ENCODE assay signal across 8 mouse cellular contexts in the genomic region with DNA sequence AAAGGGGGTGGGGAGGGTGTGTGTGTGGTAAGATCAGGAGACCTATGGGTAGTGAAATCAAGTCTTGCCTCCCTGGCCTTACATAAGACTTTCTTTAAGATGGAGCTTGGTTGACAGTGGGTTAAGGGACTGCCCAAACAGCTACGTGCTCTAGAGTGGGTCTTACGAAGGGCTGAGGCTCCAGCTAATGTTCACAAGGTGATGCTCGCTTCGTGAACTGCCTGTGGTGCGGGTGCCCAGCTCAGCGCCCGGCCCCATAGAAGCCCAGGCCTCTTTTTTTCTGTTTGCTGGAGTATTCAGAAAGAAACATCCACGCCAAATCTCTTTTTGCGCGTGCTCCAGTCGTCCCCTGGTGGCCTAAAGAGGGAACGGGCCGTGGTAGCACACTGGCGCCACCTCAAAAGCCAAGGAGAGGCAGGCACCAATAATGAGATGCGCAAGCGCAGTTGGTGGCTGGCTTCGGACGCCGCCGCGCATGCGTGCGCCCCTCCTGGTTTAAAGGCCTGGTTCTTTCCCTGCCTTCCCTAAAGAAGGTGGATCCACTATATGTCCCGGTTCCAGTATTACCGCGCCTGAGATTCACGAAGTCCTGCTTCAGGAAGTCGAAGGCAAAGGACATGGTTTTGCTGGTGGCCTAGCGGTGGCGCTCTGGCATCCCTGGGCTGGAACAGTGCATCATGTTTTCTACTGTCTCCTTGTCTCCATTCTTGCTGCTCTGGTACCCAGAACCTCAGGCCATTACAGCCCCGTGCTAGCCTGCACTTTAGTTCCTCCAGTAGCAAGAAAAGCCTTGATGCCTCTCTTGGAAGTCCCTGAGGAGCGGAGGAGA. TPM values are rescaled to one million over a fixed set of nuclear protein-coding genes. Genes with fewer than 3 reads are reported as not detected.
A peak's percentile ranks its signal among the peaks of the same experiment; 100 is the strongest.
DNase-seq lines count a peak whose midpoint lies in the region; ATAC-seq lines count a peak whose summit lies in the region.

No protein-coding gene starts in this region.

- peak overlapping the region; percentile 24 for H3K9ac ChIP-seq in hindbrain, embryonic 11.5 days (ENCODE audit: low read depth, low read length)
- H3K9ac ChIP-seq in lung, embryonic 16.5 days (ENCODE audit: low read length) = peak overlapping the region; percentile 67

- H3K27ac ChIP-seq in hindbrain, embryonic 11.5 days (ENCODE audit: low read depth, low read length) = no peak overlapping the region
- no peak overlapping the region for H3K27ac ChIP-seq in lung, embryonic 16.5 days (ENCODE audit: low read length)

- ATAC-seq in hindbrain, embryonic 11.5 days (ENCODE audit: low FRiP score) = peak; percentile 90
- peak; percentile 90 for ATAC-seq in lung, embryonic 16.5 days (ENCODE audit: low read depth)

- H3K4me1 ChIP-seq in hindbrain, embryonic 11.5 days (replicated peaks; ENCODE audit: control insufficient read depth, insufficient read depth, low read length) = no peaks in the 10 kb centered on the region
- peaks cover 6% of the 10 kb centered on the region; the same call in 1 of the 2 replicates for H3K4me1 ChIP-seq in lung, embryonic 16.5 days (replicated peaks; ENCODE audit: control insufficient read depth, insufficient read depth, low read length)

- no peaks in the 10 kb centered on the region for H3K9me3 ChIP-seq in hindbrain, embryonic 11.5 days (ENCODE audit: control insufficient read depth, low read length)
- H3K9me3 ChIP-seq in lung, embryonic 16.5 days (ENCODE audit: control insufficient read depth, low read length) = no peaks in the 10 kb centered on the region

- WGBS in hindbrain, embryonic 11.5 days = 9% methylated on average over 32 of the region's 32 CpGs
- 10% methylated on average over 32 of the region's 32 CpGs for WGBS in lung, embryonic 16.5 days

- no peak overlapping the region; the same call in 1 of the 2 replicates for H3K4me2 ChIP-seq in hindbrain, embryonic 11.5 days (replicated peaks; ENCODE audit: low read depth, low read length)
- H3K4me2 ChIP-seq in lung, embryonic 16.5 days (ENCODE audit: low read depth, low read length) = peak overlapping the region; percentile 51

- H3K4me3 ChIP-seq in hindbrain, embryonic 11.5 days (ENCODE audit: low read depth, low read length) = no peak overlapping the region
- peak overlapping the region; percentile 28 for H3K4me3 ChIP-seq in lung, embryonic 16.5 days (ENCODE audit: low read length)

- peak; percentile 84 for DNase-seq in MEL-GATA-1-ER (ENCODE audit: extremely low read depth, low read depth)
- peak; percentile 96 to 97 for DNase-seq in cerebellum, postnatal 10 days
- DNase-seq in frontal cortex, adult 2 months (ENCODE audit: extremely low spot score in 1 of 2, low spot score in 1 of 2) = peak; percentile 94 to 98
- DNase-seq in hindbrain, embryonic 11.5 days (ENCODE audit: low spot score) = peak; percentile 93
- DNase-seq in layer of hippocampus, adult 9-11 months = peak; percentile 96
- peak; percentile 78 for DNase-seq in ovary, postnatal 10 days (ENCODE audit: low spot score)
- DNase-seq in thymus, postnatal 0 days (ENCODE audit: low spot score) = peak; percentile 92

- no peaks in the 10 kb centered on the region for H3K27me3 ChIP-seq in hindbrain, embryonic 11.5 days (ENCODE audit: control insufficient read depth, insufficient read depth, low read length)
- no peaks in the 10 kb centered on the region for H3K27me3 ChIP-seq in lung, embryonic 16.5 days (ENCODE audit: control insufficient read depth, insufficient read depth, low read depth, low read length)

- peaks cover 11% of the 10 kb centered on the region for H3K36me3 ChIP-seq in hindbrain, embryonic 11.5 days (ENCODE audit: control insufficient read depth, insufficient read depth, low read length)
- peaks cover 24% of the 10 kb centered on the region for H3K36me3 ChIP-seq in lung, embryonic 16.5 days (ENCODE audit: control insufficient read depth, insufficient read depth, low read length)

RNA-seq across cellular contexts. Expression of a gene that starts 21.7 kb away (rescaled TPM):
- 125 and 138 TPM in 2 replicates for polyA plus RNA-seq in frontal cortex, adult 2 months (2012; rRNA removed)
- polyA plus RNA-seq in hindbrain, embryonic 11.5 days (2014; fragmentation: Nextera tagmentation; extraction: Ambion mirVana) = 272 and 290 TPM in 2 replicates
- polyA plus RNA-seq in lung, embryonic 16.5 days (2015; fragmentation: Nextera tagmentation; extraction: Ambion mirVana) = 382 and 419 TPM in 2 replicates
- polyA plus RNA-seq in thymus, postnatal 0 days (2015; fragmentation: Nextera tagmentation; extraction: Ambion mirVana) = 177 and 200 TPM in 2 replicates
